In the genomic region with DNA sequence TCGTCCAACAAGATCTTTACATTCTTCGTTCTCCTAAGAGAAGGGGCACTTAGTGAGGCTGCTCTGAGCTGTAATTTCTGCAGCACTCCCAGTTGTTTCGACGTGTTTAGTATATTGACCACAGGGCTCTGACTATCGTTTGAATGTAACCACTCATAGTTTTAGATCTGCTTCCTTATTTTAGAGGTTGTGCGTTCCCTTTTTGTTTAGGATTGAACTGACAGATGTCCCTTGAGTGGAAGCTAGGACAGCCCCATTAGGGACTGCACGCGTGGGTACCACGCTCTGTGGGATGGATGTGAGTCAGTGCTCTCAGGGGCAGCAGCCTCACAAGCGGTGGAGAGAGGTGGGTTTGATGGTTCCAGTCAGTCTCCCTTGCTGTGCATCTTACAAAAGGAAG, we compare ENCODE assay signal across 20 mouse cellular contexts.
"Had no signal": no experiment of that assay in that cellular context is flagged by ENCODE, and none has a peak within 500 bp of the region (broad histone marks: within the 10 kb centered on the region; RNA-seq: fewer than 3 reads in every experiment).

No protein-coding gene starts in this region.

- DNase-seq: cerebellum, adult 8-10 months; cerebellum, adult 9-10 months; cerebellum, adult 9-11 months; cerebellum, postnatal 10 days; cerebellum, postnatal 14 days; cerebellum, postnatal 25 days; cerebellum, postnatal 36 days; embryo, embryonic 11 days; forebrain, postnatal 0 days; gastrocnemius, adult 2 months; gastrocnemius, postnatal 10 days; gastrocnemius, postnatal 14 days; gastrocnemius, postnatal 25 days; gastrocnemius, postnatal 36 days; heart, adult 18-20 months; heart, adult 2 months had no signal

- ATAC-seq: forebrain, embryonic 13.5 days; forebrain, embryonic 14.5 days; forebrain, embryonic 15.5 days; forebrain, embryonic 16.5 days; forebrain, postnatal 0 days had no signal
